Mouse (Mus musculus) G1E (cell line): ENCODE data around the gene Ccdc88c.

Source experiments
- CTCF ChIP-seq: IDR thresholded peaks from 2 replicates; pipeline ENCODE4 v1.5.1; 2012; ENCODE audit warnings: low read depth, low read length, inconsistent platforms, mixed read lengths
- GATA1 ChIP-seq: IDR thresholded peaks from 2 replicates; pipeline ENCODE4 v1.6.1; 2012; ENCODE audit warnings: borderline replicate concordance, low read length, inconsistent platforms, mixed read lengths

GRCm38 (mm10) chr12:101066329-101066728 is 37.5 kb upstream of the Ccdc88c start:
- TF ChIP-seq CTCF (no peak), GATA1 (no peak)
